Mouse (Mus musculus) midbrain, embryonic 13.5 days (tissue): ENCODE measurements around the gene Aldh1a7. TPM values are rescaled to one million over a fixed set of nuclear protein-coding genes. Genes with fewer than 3 reads are reported as not detected.
A peak's percentile ranks its signal among the peaks of the same experiment; 100 is the strongest.

ENCODE experiments used
- ATAC-seq: fragments of 200-750 bp; cut with Nextera tagmentation; 2 replicates; pipeline ENCODE4 v1.8.0; 2017; ENCODE audit warnings: mild to moderate bottlenecking, moderate TSS enrichment, moderate library complexity
- H3K27ac ChIP-seq: fragments of 300-500 bp; sonication (generic); 2 replicates; pipeline ENCODE4 v1.5.1; 2015; ENCODE audit warnings: inconsistent platforms, mild to moderate bottlenecking, moderate library complexity
- H3K27me3 ChIP-seq: fragments of 300-500 bp; sonication (generic); 2 replicates; pipeline ENCODE4 v1.6.1; 2015; ENCODE audit warnings: mild to moderate bottlenecking, inconsistent platforms
- H3K36me3 ChIP-seq: fragments of 300-500 bp; sonication (generic); 2 replicates; pipeline ENCODE4 v1.6.1; 2015; ENCODE audit warnings: mild to moderate bottlenecking, inconsistent platforms
- H3K4me1 ChIP-seq: fragments of 300-500 bp; sonication (generic); replicated peaks from 2 replicates; pipeline ENCODE4 v1.6.1; 2015; ENCODE audit warnings: inconsistent platforms
- H3K4me2 ChIP-seq: fragments of 300-500 bp; sonication (generic); replicated peaks from 2 replicates; pipeline ENCODE4 v1.6.1; 2015; ENCODE audit warnings: moderate library complexity, mild to moderate bottlenecking, inconsistent platforms
- H3K4me3 ChIP-seq: fragments of 300-500 bp; sonication (generic); replicated peaks from 2 replicates; pipeline ENCODE4 v1.5.1; 2015; ENCODE audit warnings: mild to moderate bottlenecking, inconsistent platforms
- H3K9ac ChIP-seq: fragments of 300-500 bp; sonication (generic); replicated peaks from 2 replicates; pipeline ENCODE4 v1.6.1; 2015; ENCODE audit warnings: mild to moderate bottlenecking, inconsistent platforms
- H3K9me3 ChIP-seq: fragments of 300-500 bp; sonication (generic); 2 replicates; pipeline ENCODE4 v1.6.1; 2016; ENCODE audit warnings: mild to moderate bottlenecking, inconsistent platforms
- WGBS: fragments of 180-500 bp; shearing (Covaris S2); methylation state at CpG from one replicate; pipeline ENCODE4 v1.1.7; 2015; 5-methylcytosine and 5-hydroxymethylcytosine counted together
- polyA plus RNA-seq: library from polyadenylated mRNA; unstranded; fragments of >200 nt; fragmentation: Nextera tagmentation; extraction: Ambion mirVana; gene quantifications from 2 replicates; pipeline ENCODE4 v1.2.1, GENCODE M21; 2015

The Aldh1a7 gene
- polyA plus RNA-seq, result 0.12 and 0.24 TPM in 2 replicates

GRCm38 (mm10) chr19:20727381-20727780, at the start of gene Aldh1a7:
Gene Aldh1a7 (minus strand): TSS chr19:20727562.
- H3K9ac ChIP-seq, result no peak within 1 kb of the TSS
- no peaks in the 10 kb centered on the region for H3K36me3 ChIP-seq
- ATAC-seq, result no peak
- no peak within 1 kb of the TSS for H3K27ac ChIP-seq
- 67% methylated on average over 2 of the region's 2 CpGs for WGBS
- no peaks in the 10 kb centered on the region for H3K4me1 ChIP-seq
- no peaks in the 10 kb centered on the region for H3K27me3 ChIP-seq
- H3K9me3 ChIP-seq, result no peaks in the 10 kb centered on the region
- no peak within 1 kb of the TSS for H3K4me3 ChIP-seq
- H3K4me2 ChIP-seq, result no peak within 1 kb of the TSS

GRCm38 (mm10) chr19:20775681-20776080, 48.3 kb upstream of the Aldh1a7 start:
- H3K4me3 ChIP-seq, result no peak overlapping the region
- no peaks in the 10 kb centered on the region for H3K27me3 ChIP-seq
- H3K36me3 ChIP-seq, result no peaks in the 10 kb centered on the region
- no peaks in the 10 kb centered on the region for H3K9me3 ChIP-seq
- WGBS, result 79% methylated on average over 2 of the region's 2 CpGs
- no peak for ATAC-seq
- no peak overlapping the region for H3K9ac ChIP-seq
- no peak overlapping the region for H3K4me2 ChIP-seq
- no peak overlapping the region for H3K27ac ChIP-seq
- no peaks in the 10 kb centered on the region for H3K4me1 ChIP-seq

- Histone ChIP-seq H3K9ac (no peak overlapping the region), H3K4me2 (no peak overlapping the region)
- 91% methylated on average over 7 of the region's 7 CpGs for WGBS
Measured at GRCm38 (mm10) chr19:20773941-20774340, 46.6 kb upstream of the Aldh1a7 start.

GRCm38 (mm10) chr19:20764214-20764613, 36.9 kb upstream of the Aldh1a7 start:
- no peaks in the 10 kb centered on the region for H3K27me3 ChIP-seq
- H3K36me3 ChIP-seq, result no peaks in the 10 kb centered on the region
- WGBS, result 24% methylated on average over 1 of the region's 1 CpGs
- H3K4me1 ChIP-seq, result no peaks in the 10 kb centered on the region
- no peak overlapping the region for H3K4me2 ChIP-seq
- H3K9ac ChIP-seq, result no peak overlapping the region
- peak; percentile 87 for ATAC-seq
- no peak overlapping the region for H3K27ac ChIP-seq
- no peaks in the 10 kb centered on the region for H3K9me3 ChIP-seq
- H3K4me3 ChIP-seq, result no peak overlapping the region

More at GRCm38 (mm10) chr19:20773941-20774340, 46.6 kb upstream of the Aldh1a7 start:
- Histone ChIP-seq H3K27ac (no peak overlapping the region), H3K4me3 (no peak overlapping the region), H3K36me3 (no peaks in the 10 kb centered on the region), H3K4me1 (no peaks in the 10 kb centered on the region), H3K9me3 (no peaks in the 10 kb centered on the region), H3K27me3 (no peaks in the 10 kb centered on the region)
- ATAC-seq, result no peak

- no peak overlapping the region for H3K4me2 ChIP-seq
- no peak for ATAC-seq
- no peaks in the 10 kb centered on the region for H3K27me3 ChIP-seq
- no peaks in the 10 kb centered on the region for H3K4me1 ChIP-seq
- WGBS, result 73% methylated on average over 4 of the region's 4 CpGs
- no peaks in the 10 kb centered on the region for H3K36me3 ChIP-seq
- H3K27ac ChIP-seq, result no peak overlapping the region
- no peak overlapping the region for H3K4me3 ChIP-seq
- H3K9ac ChIP-seq, result no peak overlapping the region
- H3K9me3 ChIP-seq, result no peaks in the 10 kb centered on the region
Measured at GRCm38 (mm10) chr19:20761675-20762426, 34.5 kb upstream of the Aldh1a7 start.

GRCm38 (mm10) chr19:20761119-20761518, 33.8 kb upstream of the Aldh1a7 start:
- Histone ChIP-seq H3K36me3 (no peaks in the 10 kb centered on the region), H3K4me2 (no peak overlapping the region), H3K4me1 (no peaks in the 10 kb centered on the region), H3K27ac (no peak overlapping the region), H3K9ac (no peak overlapping the region), H3K4me3 (no peak overlapping the region), H3K27me3 (no peaks in the 10 kb centered on the region), H3K9me3 (no peaks in the 10 kb centered on the region)
- ATAC-seq, result no peak
- WGBS, result 85% methylated on average over 3 of the region's 3 CpGs

GRCm38 (mm10) chr19:20744630-20745029, 17.3 kb upstream of the Aldh1a7 start:
- H3K4me3 ChIP-seq, result no peak overlapping the region
- no peaks in the 10 kb centered on the region for H3K36me3 ChIP-seq
- no peaks in the 10 kb centered on the region for H3K4me1 ChIP-seq
- WGBS, result 91% methylated on average over 1 of the region's 1 CpGs
- H3K4me2 ChIP-seq, result no peak overlapping the region
- no peaks in the 10 kb centered on the region for H3K27me3 ChIP-seq
- H3K9ac ChIP-seq, result no peak overlapping the region
- H3K9me3 ChIP-seq, result no peaks in the 10 kb centered on the region
- ATAC-seq, result no peak
- no peak overlapping the region for H3K27ac ChIP-seq

GRCm38 (mm10) chr19:20728278-20728677, 916 bp upstream of the Aldh1a7 start:
- H3K9me3 ChIP-seq, result no peaks in the 10 kb centered on the region
- H3K4me1 ChIP-seq, result no peaks in the 10 kb centered on the region
- 88% methylated on average over 1 of the region's 1 CpGs for WGBS
- H3K27ac ChIP-seq, result no peak overlapping the region
- ATAC-seq, result no peak
- no peak overlapping the region for H3K4me3 ChIP-seq
- no peaks in the 10 kb centered on the region for H3K36me3 ChIP-seq
- H3K27me3 ChIP-seq, result no peaks in the 10 kb centered on the region
- no peak overlapping the region for H3K4me2 ChIP-seq
- H3K9ac ChIP-seq, result no peak overlapping the region

GRCm38 (mm10) chr19:20722913-20723312, 4.4 kb downstream of the Aldh1a7 start:
- Histone ChIP-seq H3K27ac (no peak overlapping the region), H3K4me3 (no peak overlapping the region), H3K4me1 (no peaks in the 10 kb centered on the region), H3K36me3 (no peaks in the 10 kb centered on the region), H3K27me3 (no peaks in the 10 kb centered on the region), H3K4me2 (no peak overlapping the region), H3K9me3 (no peaks in the 10 kb centered on the region), H3K9ac (no peak overlapping the region)
- WGBS, result 87% methylated on average over 2 of the region's 2 CpGs
- no peak for ATAC-seq

GRCm38 (mm10) chr19:20720298-20720697, 7.1 kb downstream of the Aldh1a7 start:
- Histone ChIP-seq H3K4me2 (no peak overlapping the region), H3K9me3 (no peaks in the 10 kb centered on the region), H3K4me1 (no peaks in the 10 kb centered on the region), H3K9ac (no peak overlapping the region), H3K27ac (no peak overlapping the region), H3K27me3 (no peaks in the 10 kb centered on the region), H3K36me3 (no peaks in the 10 kb centered on the region), H3K4me3 (no peak overlapping the region)
- ATAC-seq, result no peak
- WGBS, result 89% methylated on average over 2 of the region's 2 CpGs

- WGBS, result 81% methylated on average over 3 of the region's 3 CpGs
- Histone ChIP-seq H3K4me3 (no peak overlapping the region), H3K9ac (no peak overlapping the region), H3K27ac (no peak overlapping the region), H3K9me3 (no peaks in the 10 kb centered on the region), H3K4me1 (no peaks in the 10 kb centered on the region), H3K4me2 (no peak overlapping the region), H3K36me3 (no peaks in the 10 kb centered on the region), H3K27me3 (no peaks in the 10 kb centered on the region)
- ATAC-seq, result no peak
Measured at GRCm38 (mm10) chr19:20715617-20716016, 11.7 kb downstream of the Aldh1a7 start.

- WGBS, result 92% methylated on average over 1 of the region's 1 CpGs
- no peaks in the 10 kb centered on the region for H3K36me3 ChIP-seq
- no peak overlapping the region for H3K9ac ChIP-seq
- no peaks in the 10 kb centered on the region for H3K27me3 ChIP-seq
- H3K4me3 ChIP-seq, result no peak overlapping the region
- H3K27ac ChIP-seq, result no peak overlapping the region
- H3K4me2 ChIP-seq, result no peak overlapping the region
- no peak for ATAC-seq
- H3K4me1 ChIP-seq, result no peaks in the 10 kb centered on the region
- H3K9me3 ChIP-seq, result no peaks in the 10 kb centered on the region
Measured at GRCm38 (mm10) chr19:20715093-20715492, 12.3 kb downstream of the Aldh1a7 start.

- Histone ChIP-seq H3K9ac (no peak overlapping the region), H3K27me3 (no peaks in the 10 kb centered on the region), H3K4me2 (no peak overlapping the region), H3K36me3 (no peaks in the 10 kb centered on the region), H3K4me3 (no peak overlapping the region), H3K27ac (no peak overlapping the region), H3K4me1 (no peaks in the 10 kb centered on the region), H3K9me3 (no peaks in the 10 kb centered on the region)
- ATAC-seq, result no peak
- 88% methylated on average over 4 of the region's 4 CpGs for WGBS
Measured at GRCm38 (mm10) chr19:20714543-20714942, 12.8 kb downstream of the Aldh1a7 start.
